Mouse (Mus musculus) heart, embryonic 15.5 days (tissue): ENCODE data around the gene Lzts2. TPM values are rescaled to one million over a fixed set of nuclear protein-coding genes. Genes with fewer than 3 reads are reported as not detected.

Experiments used
- ATAC-seq: fragments of 200-750 bp; cut with Nextera tagmentation; replicated peaks from 2 replicates; pipeline ENCODE4 v1.8.0; 2017; ENCODE audit warnings: low read depth, moderate TSS enrichment; ENCODE audit not compliant: insufficient number of reproducible peaks, insufficient read depth, low FRiP score
- H3K27ac ChIP-seq: fragments of 300-500 bp; sonication (generic); 2 replicates; pipeline ENCODE4 v1.5.1; 2015; ENCODE audit warnings: mild to moderate bottlenecking, inconsistent platforms
- H3K27me3 ChIP-seq: fragments of 300-500 bp; sonication (generic); 2 replicates; pipeline ENCODE4 v1.6.1; 2015; ENCODE audit warnings: inconsistent platforms
- H3K36me3 ChIP-seq: fragments of 300-500 bp; sonication (generic); 2 replicates; pipeline ENCODE4 v1.6.1; 2015; ENCODE audit warnings: mild to moderate bottlenecking, inconsistent platforms
- H3K4me1 ChIP-seq: fragments of 300-500 bp; sonication (generic); replicated peaks from 2 replicates; pipeline ENCODE4 v1.6.1; 2015; ENCODE audit warnings: inconsistent platforms
- H3K4me2 ChIP-seq: fragments of 300-500 bp; sonication (generic); 2 replicates; pipeline ENCODE4 v1.6.1; 2015; ENCODE audit warnings: inconsistent platforms, mild to moderate bottlenecking, moderate library complexity
- H3K4me3 ChIP-seq: fragments of 300-500 bp; sonication (generic); 2 replicates; pipeline ENCODE4 v1.5.1; 2015; ENCODE audit warnings: mild to moderate bottlenecking, inconsistent platforms
- H3K9ac ChIP-seq: fragments of 300-500 bp; sonication (generic); 2 replicates; pipeline ENCODE4 v1.6.1; 2015; ENCODE audit warnings: mild to moderate bottlenecking, inconsistent platforms
- H3K9me3 ChIP-seq: fragments of 300-500 bp; sonication (generic); replicated peaks from 2 replicates; pipeline ENCODE4 v1.6.1; 2016; ENCODE audit warnings: inconsistent platforms
- WGBS: fragments of 180-500 bp; shearing (Covaris S2); methylation state at CpG from one replicate; pipeline ENCODE4 v1.1.7; 2015; ENCODE audit warnings: mixed read lengths; 5-methylcytosine and 5-hydroxymethylcytosine counted together
- polyA plus RNA-seq: library from polyadenylated mRNA; unstranded; fragments of >200 nt; fragmentation: Nextera tagmentation; extraction: Ambion mirVana; gene quantifications from 2 replicates; pipeline ENCODE4 v1.2.1, GENCODE M21; 2015

Lzts2 gene
- 44.5 and 56.9 TPM in 2 replicates for polyA plus RNA-seq

DNA sequence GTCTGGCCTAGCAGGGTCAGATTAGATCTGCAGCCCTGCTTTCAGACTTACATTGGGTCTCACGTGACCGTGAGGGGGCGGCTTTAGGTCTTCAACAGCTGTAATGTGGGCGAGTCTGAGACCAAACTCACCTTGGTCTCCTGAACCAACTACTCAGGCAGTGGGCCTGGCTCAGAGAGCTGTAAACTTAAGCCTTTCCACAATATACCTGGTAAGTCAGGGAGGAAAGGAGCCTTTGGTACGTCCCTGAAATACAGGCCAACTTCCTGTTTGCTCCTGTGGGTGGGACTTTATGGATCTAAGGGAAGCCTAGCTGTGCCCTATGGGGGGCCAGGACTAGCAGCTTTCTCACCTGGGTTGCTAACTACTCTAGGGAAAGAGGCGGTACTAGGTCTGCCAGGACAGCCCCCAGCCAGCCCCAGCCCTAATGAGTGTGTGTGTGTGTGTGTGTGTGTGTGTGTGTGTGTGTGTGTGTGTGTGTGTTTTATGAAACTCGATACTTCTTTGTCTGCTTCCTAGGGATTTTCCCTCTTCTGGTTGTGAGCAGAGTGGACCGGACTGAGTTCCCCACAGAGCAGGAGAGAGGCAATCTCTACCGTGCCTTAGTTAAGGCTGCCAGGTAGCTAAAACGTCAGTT lies at the start of gene Lzts2:
Gene Lzts2, plus strand, starts transcription at position 80 of the 637 bp plus-strand sequence.
- ATAC-seq = no peak
- Histone ChIP-seq H3K27ac (peak within 1 kb of the TSS; percentile 99), H3K4me3 (peak within 1 kb of the TSS; percentile 82), H3K9ac (peak within 1 kb of the TSS; percentile 81), H3K4me1 (peaks cover 35% of the 10 kb centered on the region), H3K27me3 (no peaks in the 10 kb centered on the region), H3K9me3 (no peaks in the 10 kb centered on the region), H3K4me2 (peak within 1 kb of the TSS; percentile 80), H3K36me3 (peaks cover 30% of the 10 kb centered on the region)
- 7% methylated on average over 10 of the region's 10 CpGs for WGBS

DNA sequence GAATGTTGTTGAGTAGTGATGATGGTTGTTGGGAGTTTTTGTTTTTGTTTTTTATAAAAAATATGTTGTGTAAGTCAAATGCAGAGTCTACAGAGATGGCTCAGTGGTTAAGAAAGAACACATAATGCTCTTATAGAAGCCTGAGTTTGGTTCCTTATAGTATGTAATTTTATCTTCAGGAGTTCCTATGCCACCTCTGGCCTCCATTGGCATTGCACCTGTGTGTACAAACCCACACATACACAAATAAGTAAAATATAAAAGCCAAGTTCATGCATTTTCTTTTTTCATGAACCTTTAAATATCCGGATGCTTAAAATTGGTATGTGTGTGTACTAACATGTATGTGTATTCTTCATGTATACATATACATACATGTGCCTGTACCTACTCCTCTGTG lies 48.2 kb upstream of the Lzts2 start:
- no peak overlapping the region for H3K4me3 ChIP-seq
- H3K4me2 ChIP-seq = no peak overlapping the region
- no peaks in the 10 kb centered on the region for H3K4me1 ChIP-seq
- H3K27me3 ChIP-seq = no peaks in the 10 kb centered on the region
- H3K27ac ChIP-seq = no peak overlapping the region
- no peaks in the 10 kb centered on the region for H3K9me3 ChIP-seq
- ATAC-seq = no peak
- peaks cover 83% of the 10 kb centered on the region for H3K36me3 ChIP-seq
- no peak overlapping the region for H3K9ac ChIP-seq
- WGBS = 100% methylated on average over 1 of the region's 1 CpGs

DNA sequence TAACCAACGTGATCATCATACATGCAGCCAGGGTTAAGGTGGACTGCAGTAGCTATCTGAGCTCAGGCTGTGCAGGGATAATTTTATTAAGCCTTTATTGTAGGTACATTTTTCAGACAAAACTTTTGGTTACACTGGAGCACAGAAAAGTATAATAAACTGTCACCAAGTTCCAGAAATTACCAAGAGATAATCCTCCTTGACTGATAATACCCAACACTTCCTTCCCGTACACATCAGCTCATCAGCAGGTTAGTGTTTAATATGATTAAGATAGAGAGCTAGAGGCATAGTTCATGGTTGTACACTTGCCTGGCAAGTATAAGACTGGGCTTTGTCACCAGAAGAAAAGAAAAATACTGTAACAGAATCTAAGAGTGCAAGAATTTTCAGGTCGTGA lies 45.9 kb upstream of the Lzts2 start:
- Histone ChIP-seq H3K36me3 (peaks cover 82% of the 10 kb centered on the region), H3K27me3 (no peaks in the 10 kb centered on the region), H3K27ac (no peak overlapping the region), H3K9me3 (no peaks in the 10 kb centered on the region), H3K9ac (no peak overlapping the region), H3K4me2 (no peak overlapping the region), H3K4me1 (no peaks in the 10 kb centered on the region), H3K4me3 (no peak overlapping the region)
- no peak for ATAC-seq
- WGBS = 76% methylated on average over 3 of the region's 3 CpGs

DNA sequence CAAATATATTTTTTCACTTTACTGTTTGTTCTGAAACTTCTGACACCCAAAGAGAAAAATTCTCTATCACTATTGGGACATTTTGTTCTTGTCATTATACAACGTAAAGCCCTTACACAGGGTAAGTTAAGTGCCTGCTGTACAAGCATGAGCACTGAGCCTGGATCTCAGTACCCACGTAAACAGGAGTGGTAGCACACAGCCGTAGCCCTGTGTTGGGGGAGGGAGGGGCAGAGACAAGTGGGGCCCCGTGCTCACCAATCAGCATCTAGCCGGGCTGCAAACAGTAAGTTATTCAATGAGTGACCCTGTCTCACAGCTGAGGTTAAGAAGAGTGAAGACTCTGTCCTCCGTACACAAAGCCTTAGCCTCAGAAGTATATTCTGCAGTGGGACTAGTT lies 37.6 kb upstream of the Lzts2 start:
- Histone ChIP-seq H3K9me3 (no peaks in the 10 kb centered on the region), H3K27me3 (no peaks in the 10 kb centered on the region), H3K36me3 (peaks cover 93% of the 10 kb centered on the region), H3K4me3 (no peak overlapping the region), H3K9ac (no peak overlapping the region), H3K4me2 (no peak overlapping the region), H3K4me1 (no peaks in the 10 kb centered on the region), H3K27ac (no peak overlapping the region)
- 81% methylated on average over 6 of the region's 6 CpGs for WGBS
- no peak for ATAC-seq

DNA sequence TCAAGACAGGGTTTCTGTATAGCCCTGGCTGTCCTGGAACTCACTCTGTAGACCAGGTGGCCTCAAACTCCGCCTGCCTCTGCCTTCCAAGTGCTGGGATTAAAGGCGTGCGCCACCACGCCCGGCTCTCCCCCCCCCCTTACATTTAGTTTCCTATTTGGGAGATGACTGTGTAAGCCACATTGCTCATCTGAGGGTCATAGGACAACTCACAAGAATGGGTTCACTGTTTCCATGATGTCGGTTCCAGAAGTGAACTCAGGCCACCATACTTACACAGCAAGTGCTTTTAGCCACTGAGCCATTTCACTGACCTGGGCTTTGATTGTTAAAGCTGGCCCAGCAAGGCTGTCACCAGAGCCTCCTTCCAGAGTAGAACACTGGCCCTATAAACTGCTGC lies 37.1 kb upstream of the Lzts2 start:
- no peaks in the 10 kb centered on the region for H3K9me3 ChIP-seq
- no peak overlapping the region for H3K9ac ChIP-seq
- H3K27ac ChIP-seq = no peak overlapping the region
- ATAC-seq = no peak
- H3K4me1 ChIP-seq = no peaks in the 10 kb centered on the region
- no peak overlapping the region for H3K4me3 ChIP-seq
- H3K36me3 ChIP-seq = peaks cover 95% of the 10 kb centered on the region
- H3K4me2 ChIP-seq = no peak overlapping the region
- WGBS = 80% methylated on average over 6 of the region's 6 CpGs
- no peaks in the 10 kb centered on the region for H3K27me3 ChIP-seq

DNA sequence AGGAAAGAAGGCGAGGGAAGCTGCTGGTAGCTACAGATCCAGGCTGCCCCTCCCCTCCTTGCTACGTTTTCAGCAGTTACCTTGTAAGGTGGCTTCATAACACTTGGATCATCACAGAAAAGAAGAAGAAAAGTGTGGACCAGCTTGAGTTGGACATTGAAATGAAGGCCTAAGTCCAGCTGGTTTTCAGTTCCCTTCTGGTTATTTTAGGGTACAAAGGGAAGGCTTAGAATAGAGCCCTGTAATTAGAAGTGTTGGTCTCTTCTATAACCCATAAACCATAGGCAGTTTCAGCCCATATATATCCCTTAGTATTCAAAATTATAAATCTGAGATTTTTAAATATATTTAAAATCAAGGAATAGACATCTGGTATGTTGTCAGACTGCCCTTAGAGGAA lies 33.4 kb upstream of the Lzts2 start:
- Histone ChIP-seq H3K27ac (no peak overlapping the region), H3K4me1 (no peaks in the 10 kb centered on the region), H3K9ac (no peak overlapping the region), H3K4me2 (no peak overlapping the region), H3K4me3 (no peak overlapping the region), H3K9me3 (no peaks in the 10 kb centered on the region), H3K27me3 (no peaks in the 10 kb centered on the region), H3K36me3 (peaks cover 64% of the 10 kb centered on the region)
- no peak for ATAC-seq
- WGBS = 85% methylated on average over 2 of the region's 2 CpGs

DNA sequence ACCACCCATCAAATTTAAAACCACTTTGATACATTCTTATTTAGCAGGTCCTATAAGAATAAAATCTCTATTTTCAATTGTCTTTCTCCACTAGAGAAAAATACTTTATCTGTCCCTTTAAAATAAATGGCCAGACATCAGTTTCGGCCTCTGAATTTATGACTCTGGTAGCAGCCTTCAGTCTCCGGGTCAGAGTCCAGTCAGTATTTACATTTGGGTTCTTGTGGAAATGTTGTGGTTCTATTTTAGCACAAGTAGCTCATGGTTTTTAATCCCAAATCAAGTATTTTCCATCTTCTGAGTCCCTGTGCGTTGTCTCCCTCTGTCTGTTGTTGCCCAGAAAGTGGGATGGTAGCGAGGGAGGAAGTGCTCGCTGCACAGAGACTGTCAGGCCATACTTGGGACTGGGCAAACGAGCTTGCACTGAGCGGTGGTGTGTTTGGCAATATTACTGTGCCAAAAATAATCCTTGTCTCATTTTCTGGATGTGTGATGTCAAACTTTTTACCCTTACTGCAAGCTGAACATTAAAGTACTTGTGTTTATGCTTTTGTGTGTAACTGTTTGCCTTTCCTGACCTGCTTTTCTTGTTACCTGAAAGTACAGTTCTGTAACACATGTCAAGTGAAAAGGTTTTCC lies 31.6 kb upstream of the Lzts2 start:
- Histone ChIP-seq H3K27me3 (0 out of 2 replicates have a peak, but pooled peaks cover 5% of the 10 kb centered on the region), H3K27ac (no peak overlapping the region), H3K36me3 (peaks cover 46% of the 10 kb centered on the region), H3K4me2 (no peak overlapping the region), H3K4me3 (no peak overlapping the region), H3K4me1 (no peaks in the 10 kb centered on the region), H3K9me3 (no peaks in the 10 kb centered on the region), H3K9ac (no peak overlapping the region)
- WGBS = 71% methylated on average over 7 of the region's 7 CpGs
- ATAC-seq = no peak

DNA sequence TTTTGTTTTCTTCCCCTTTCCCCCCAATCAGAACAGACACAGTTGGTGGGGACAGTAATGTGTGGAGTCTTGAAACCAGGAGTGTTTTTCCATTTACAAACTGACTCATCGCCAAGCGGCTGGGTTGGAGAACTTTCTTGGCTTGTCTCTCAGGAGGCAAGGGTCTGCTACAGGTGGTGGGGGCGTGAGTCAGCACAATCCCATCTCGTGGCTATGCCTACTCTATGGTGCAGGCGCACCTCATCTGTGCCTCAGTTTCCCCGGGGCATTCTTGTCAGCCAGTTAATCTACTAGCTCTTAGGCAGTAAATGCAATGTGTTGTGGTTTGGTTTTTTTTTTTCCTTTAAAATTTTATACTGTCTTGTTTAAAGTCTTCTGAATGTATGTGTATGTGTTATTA lies 30.8 kb upstream of the Lzts2 start:
- WGBS = 87% methylated on average over 6 of the region's 6 CpGs
- Histone ChIP-seq H3K4me1 (peaks cover 3% of the 10 kb centered on the region), H3K27ac (no peak overlapping the region), H3K36me3 (peaks cover 39% of the 10 kb centered on the region), H3K4me2 (no peak overlapping the region), H3K9me3 (no peaks in the 10 kb centered on the region), H3K27me3 (0 out of 2 replicates have a peak, but pooled peaks cover 5% of the 10 kb centered on the region), H3K9ac (no peak overlapping the region), H3K4me3 (no peak overlapping the region)
- no peak for ATAC-seq

DNA sequence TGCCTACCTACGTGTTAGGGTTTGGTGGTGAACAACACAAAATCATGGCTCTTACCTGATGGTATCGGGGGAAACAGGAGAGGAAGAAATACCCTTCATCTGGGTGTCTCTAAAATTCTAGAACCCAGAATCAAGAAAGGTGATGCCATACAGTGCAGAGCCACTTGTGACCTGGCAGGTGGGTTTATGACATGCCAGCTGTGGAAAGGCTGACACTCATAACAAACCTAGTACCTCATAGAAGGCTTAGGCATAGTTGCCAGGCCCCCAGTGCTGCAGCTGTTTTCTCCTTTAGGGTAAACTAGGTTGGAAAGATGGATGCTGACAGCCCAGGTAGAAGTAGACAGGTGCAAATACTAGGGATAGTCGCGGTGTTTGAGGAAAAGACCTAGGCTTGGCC lies 29.8 kb upstream of the Lzts2 start:
- no peak overlapping the region for H3K9ac ChIP-seq
- H3K36me3 ChIP-seq = peaks cover 30% of the 10 kb centered on the region
- H3K9me3 ChIP-seq = no peaks in the 10 kb centered on the region
- 91% methylated on average over 4 of the region's 4 CpGs for WGBS
- no peak for ATAC-seq
- H3K4me1 ChIP-seq = peaks cover 10% of the 10 kb centered on the region
- H3K27me3 ChIP-seq = 0 out of 2 replicates have a peak, but pooled peaks cover 8% of the 10 kb centered on the region
- no peak overlapping the region for H3K4me3 ChIP-seq
- no peak overlapping the region for H3K4me2 ChIP-seq
- H3K27ac ChIP-seq = no peak overlapping the region

DNA sequence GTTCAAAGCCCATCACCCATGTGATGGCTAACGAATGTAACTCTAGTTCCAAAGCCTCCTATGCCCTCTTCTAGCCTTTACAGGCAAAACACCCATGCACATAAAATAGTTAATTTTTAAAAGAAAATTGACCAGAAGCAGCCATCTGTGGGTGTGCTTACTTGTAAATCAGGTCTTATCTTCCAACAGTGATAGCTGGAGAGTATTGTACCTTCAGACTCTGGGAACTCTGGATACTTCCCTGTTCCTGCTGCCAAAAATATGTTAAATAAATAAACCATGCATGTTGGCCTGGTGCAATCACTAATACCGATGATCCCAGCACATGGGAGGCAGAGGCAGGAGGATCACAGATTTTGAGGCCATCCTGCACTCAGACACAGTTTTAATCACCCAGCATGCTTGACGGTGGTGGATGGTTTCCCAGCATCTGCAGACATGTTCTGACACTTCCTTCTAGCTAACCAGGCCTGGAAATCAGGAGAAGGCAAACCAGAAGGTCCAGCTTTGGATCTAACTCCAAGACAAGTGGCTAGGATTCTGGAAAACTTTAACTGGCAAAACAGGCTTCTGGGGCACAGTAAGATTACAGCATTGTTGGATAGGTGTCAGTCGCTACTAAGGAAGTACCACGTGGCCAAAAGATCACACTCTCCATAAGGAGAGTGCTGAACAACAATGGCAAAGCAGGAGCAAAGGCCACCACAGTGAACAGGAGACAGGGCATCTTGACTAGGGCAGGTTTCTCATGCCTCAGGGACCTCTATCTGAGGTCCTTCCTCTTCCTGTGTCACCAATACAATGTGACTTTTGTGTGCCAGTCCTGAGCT lies 28.8 kb upstream of the Lzts2 start:
- 45% methylated on average over 5 of the region's 5 CpGs for WGBS
- H3K9me3 ChIP-seq = no peaks in the 10 kb centered on the region
- H3K4me2 ChIP-seq = no peak overlapping the region
- 0 out of 2 replicates have a peak, but pooled peaks cover 9% of the 10 kb centered on the region for H3K27me3 ChIP-seq
- no peak overlapping the region for H3K9ac ChIP-seq
- H3K36me3 ChIP-seq = peaks cover 21% of the 10 kb centered on the region
- no peak overlapping the region for H3K4me3 ChIP-seq
- no peak for ATAC-seq
- peaks cover 16% of the 10 kb centered on the region for H3K4me1 ChIP-seq
- no peak overlapping the region for H3K27ac ChIP-seq

DNA sequence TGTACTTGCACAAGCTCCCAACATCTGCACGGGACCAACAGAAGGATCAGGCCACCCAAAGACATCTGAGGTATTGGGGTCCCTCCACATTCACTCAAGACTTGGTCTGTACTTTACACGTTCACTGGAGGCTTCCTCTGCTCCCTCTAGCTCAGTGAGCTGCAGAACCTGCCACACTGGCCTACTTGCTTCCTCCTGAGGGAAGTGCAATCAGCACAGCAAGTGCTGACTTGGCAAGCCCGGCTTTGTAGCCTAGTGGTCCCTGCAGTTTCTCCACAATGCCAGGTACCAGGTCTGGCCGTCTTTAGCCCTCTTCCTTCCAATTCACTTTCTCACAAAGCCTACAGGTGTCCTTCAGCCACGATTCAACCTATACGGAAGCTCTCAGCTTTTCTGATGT lies 27.2 kb upstream of the Lzts2 start:
- 0 out of 2 replicates have a peak, but pooled peaks cover 9% of the 10 kb centered on the region for H3K27me3 ChIP-seq
- H3K4me2 ChIP-seq = no peak overlapping the region
- H3K27ac ChIP-seq = no peak overlapping the region
- H3K4me1 ChIP-seq = peaks cover 16% of the 10 kb centered on the region
- ATAC-seq = no peak
- H3K9ac ChIP-seq = no peak overlapping the region
- WGBS = 72% methylated on average over 6 of the region's 6 CpGs
- H3K9me3 ChIP-seq = no peaks in the 10 kb centered on the region
- no peak overlapping the region for H3K4me3 ChIP-seq
- H3K36me3 ChIP-seq = peaks cover 7% of the 10 kb centered on the region
